Mouse (Mus musculus) heart, postnatal 14 days (tissue): ENCODE data around the gene Clca4a. TPM values are rescaled to one million over a fixed set of nuclear protein-coding genes. Genes with fewer than 3 reads are reported as not detected.
"Not testable (repeated sequence)": the region's sequence is repeated elsewhere in the genome, so short reads cannot be mapped to it uniquely, and the experiment has no call there.

ENCODE experiments used
- DNase-seq, 2 experiments: peaks; one replicate each; pipeline ENCODE4 v3.0.0; 2021 to 2022
- intact Hi-C: fragments of 180-260 bp; cut with DNase I; formaldehyde crosslinking; loops from one replicate; pipeline ENCODE4 v1.15.1; 2025
- long read RNA-seq, 2 experiments: library from polyadenylated mRNA; stranded (forward); transcript quantifications; one replicate each; pipeline ENCODE4 v2.0.0; 2021
- total RNA-seq, 2 experiments: library from RNA; stranded (reverse); gene quantifications; 2 replicates each; pipeline ENCODE4 v1.2.3; 2021

Gene Clca4a
- not detected for total RNA-seq
- long read RNA-seq, experiment 1: 0 reads
- long read RNA-seq, experiment 2: 0 reads

DNA sequence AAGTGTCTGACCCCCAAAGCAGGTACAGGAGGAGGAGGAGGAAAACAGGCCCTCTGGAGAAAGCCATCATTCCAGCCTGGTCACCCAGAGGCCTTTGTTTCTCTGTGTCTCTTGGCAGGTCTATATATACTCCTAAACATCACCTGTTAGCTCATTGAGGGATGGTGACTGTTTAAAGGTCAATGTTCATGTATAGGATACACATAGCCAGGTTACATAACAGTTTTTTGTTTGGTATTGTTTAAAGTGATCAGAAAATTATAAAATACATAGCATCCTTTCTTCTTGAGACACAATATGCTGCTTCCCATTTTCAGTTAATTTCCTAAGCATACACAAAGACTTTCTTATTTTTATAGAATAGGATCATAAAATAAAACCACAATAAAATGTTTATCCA, at the start of gene Clca4a:
TSS of gene Clca4a (minus strand) at position 101 of the 400 bp plus-strand sequence.
- no peak for DNase-seq
- intact Hi-C loops: no loop called here

DNA sequence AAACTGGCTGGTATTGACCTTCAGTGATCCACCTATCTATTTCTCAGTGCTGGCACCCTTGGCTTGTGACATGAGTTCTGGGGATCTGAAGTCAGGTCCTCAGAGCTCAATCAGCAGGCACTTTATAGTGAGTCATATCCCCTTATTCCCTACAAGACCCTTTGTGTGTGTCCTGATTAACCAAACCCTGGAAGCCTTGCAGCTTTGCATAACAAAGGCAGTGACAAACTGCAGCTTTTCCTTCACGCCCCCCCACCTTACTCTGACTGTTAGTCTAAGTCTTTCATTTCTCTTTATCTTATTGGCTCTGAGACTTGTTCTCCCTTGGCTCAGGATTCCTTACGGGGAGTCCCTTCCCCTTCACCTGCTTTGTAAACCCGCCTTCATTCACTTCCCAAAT, 43.0 kb upstream of the Clca4a start:
- intact Hi-C loops: no loop called here
- no peak for DNase-seq

DNA sequence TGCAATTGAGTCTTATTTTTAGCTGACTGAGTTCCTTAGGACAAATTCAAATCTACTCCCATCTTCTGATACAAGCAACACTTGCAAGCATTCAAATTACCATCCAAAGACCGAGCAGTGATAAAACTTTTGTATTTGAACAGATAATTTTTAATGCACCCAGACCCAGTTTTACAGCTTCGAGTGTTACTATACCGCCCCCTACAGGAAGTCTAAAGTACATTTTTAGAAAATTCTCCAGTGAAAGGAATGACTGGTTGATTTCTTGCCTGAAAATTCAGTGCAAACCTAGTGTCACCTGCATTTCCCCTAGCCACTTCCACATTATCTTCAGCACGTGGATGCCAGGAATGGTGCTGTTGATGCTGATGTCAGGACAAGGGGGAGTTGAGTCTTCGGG, 29.6 kb upstream of the Clca4a start:
- no peak for DNase-seq
- intact Hi-C loops: no loop called here

DNA sequence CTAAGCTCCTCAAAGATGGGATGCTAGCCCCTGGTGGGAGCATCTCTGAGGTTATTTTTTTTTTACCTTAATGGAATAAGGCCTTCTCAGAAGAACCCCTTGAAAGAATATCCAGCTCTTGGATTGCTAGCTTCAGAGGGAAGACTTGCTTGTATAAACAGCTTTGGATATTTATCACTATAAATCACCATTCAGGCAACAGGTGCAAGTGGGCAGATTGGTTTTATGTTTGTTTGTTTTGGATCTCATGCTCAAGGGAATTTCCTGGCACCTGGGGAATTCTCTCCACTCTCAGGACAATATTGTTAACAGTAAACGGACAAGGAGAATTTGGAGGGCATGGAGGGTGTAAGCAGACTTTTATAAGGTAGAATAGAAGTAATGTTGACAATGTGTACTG, 26.1 kb upstream of the Clca4a start:
- intact Hi-C loops: no loop called here
- no peak for DNase-seq

DNA sequence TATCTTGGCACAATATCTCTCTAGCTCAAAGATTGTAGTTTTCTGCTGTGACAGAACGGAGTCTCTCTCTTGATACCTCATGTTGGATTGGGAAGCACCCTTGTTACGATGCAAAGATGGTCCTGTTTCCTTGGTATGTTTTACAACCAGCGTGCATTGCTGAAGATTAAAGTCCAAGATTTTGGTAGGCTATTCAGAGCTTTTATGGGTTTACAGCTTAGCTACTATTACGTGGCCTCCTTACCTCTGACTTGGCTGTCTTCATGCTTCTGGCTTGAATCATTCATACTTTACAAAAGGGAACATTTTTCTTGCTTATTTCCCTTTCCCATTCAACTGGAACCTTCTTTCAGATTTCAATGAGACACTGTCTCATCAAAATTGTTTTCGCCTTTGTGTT, 18.2 kb upstream of the Clca4a start:
- intact Hi-C loops: no loop called here
- no peak for DNase-seq

DNA sequence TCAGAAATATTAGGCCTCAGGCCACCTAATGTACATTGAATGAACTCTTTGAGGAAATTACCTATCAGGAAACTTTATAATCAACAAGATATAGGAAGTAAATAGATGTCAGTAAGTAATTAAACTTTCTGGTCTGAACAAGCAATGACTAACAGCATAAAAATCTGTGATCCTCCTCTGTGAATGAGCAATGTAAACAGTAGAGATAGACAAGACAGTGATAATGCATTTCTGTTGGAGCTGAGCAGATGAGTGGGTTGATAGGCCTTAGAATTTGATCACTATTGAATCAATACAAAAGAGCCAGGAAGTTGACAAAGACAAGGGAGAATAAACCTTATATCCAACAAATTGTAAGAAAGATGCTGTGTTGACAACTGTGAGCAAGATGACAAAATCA, 17.8 kb upstream of the Clca4a start:
- no peak for DNase-seq
- intact Hi-C loops: no loop called here

DNA sequence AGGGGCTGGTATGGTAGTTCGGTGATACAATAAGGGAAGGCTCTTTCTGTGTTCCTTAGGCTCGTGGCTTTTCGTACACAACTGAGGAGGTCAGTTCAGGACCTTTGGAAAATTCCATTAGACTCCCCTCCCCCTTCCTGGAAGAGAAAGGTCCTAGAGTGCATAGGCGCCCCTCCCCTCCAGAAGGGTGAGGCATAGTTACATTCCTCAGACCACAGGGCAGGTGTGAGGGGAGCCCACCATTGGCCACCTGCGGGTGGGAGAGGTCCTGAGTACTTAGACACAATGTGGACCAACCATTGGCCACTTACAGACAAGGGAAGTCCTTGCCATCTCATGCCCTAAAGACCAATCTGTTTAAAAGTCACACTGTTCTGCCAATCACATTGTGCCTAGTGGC, 11.0 kb upstream of the Clca4a start:
- DNase-seq: no peak
- intact Hi-C loops: no loop called here

DNA sequence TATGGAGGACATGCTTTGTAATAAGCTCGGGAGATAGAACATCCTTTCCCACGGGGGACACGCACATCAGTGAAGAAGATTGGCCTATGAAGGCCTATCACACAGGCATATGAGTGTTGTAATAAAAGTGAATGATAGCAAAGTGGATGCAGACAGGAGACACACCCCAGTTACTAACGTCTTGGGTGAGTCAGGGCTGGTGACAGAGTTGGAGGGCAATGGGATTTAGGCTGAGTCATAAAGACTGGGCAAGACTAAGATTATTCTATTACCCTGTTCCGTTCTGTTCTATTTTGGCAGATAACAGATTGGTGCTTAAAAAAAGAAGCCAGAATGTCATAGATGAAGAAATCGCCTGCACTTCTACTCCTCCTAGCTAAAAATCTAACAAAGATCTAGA, 5.7 kb upstream of the Clca4a start:
- DNase-seq: no peak
- intact Hi-C loops: no loop called here

DNA sequence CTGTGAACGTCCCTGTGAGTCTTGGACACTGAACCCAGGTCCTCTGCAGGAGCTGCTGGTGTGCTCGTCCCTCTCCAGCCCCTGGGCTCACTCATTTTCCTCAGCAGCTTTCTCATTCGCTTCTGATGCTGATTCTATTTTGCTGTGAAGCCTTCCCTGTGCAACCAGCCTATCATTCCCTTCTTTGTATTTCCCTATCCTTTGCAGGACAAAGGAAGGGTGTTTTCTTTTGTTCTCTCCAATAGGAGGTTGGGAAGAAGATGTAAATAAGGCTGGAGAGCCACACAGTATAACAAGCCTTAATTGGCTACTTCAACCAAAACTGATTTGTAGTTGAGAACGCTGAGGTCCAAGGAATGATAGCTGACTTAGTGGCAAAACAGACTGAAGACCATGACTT, 2.8 kb upstream of the Clca4a start:
- intact Hi-C loops: no loop called here
- DNase-seq: no peak

DNA sequence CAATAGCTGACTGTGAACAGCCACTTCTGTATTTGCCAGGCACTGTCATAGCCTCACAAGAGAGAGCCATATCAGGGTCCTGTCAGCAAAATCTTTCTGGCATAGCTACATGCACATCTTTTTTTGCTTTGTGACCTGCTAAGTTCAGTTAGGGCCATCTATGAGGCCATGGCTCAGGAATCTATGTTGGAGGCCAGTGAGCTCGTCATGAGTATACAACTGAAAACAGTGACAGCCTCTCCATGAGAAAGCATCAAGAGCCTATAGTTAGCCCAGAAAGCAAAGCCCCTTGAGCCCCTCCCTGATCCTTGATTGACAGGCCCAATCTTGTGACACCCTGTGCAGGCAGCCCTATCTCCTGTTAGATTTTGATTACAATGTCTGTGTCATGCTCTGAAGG, 1.2 kb upstream of the Clca4a start:
- intact Hi-C loops: no loop called here
- DNase-seq: peak in 1 of 2 experiments; percentile 1

DNA sequence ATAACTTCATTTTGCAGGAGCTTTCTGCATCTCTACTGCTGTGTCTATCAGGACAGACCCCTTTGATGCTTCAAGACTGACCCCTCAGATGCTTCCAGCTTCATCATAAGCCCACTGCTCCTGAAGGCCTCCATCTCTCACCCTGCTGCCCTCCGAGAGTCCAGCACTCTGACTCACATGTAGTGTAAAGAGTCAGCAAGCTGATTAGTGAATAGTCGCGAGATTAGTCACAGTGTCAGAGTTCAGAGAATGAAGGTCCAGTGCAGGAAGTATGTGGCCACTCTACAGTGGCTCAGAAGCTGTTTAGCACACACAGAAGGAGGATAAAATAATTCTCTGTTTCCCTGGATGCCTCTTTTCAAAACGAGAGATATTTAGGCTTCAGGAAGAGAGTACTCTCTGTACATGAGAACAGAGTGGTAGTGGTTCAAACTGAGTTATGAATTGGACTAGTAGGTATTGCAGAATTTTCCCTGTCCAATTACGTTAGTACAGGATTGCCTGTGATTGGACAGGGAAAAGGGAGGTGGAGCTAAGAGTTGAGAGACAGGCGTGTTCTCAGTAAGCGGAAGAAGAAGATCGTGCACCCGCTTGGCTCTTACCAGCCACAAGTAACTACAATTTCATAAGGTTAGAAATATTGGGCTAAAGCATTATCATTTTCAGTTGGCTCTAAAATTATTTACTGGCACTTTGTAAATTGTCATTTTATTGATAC, 3.1 kb downstream of the Clca4a start:
- intact Hi-C loops: no loop called here
- DNase-seq: no peak

DNA sequence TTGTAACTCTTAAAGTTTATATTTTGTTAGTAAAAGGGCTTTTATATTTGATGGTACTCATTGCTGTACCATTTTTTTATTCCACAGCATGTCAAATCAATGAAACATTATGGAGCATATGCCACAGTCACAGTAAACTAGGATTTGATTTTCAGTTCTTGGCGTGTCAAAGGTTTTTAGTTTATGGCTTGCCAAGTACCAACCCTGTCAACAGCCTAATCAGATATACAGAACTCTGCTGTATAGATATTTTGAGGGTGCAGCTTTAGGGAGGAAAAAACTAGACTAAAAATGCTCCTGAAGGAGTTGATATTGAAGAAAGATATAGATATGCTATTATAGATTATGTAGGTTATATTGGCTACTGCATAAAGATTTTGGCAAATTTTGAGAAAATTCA, 5.1 kb downstream of the Clca4a start:
- intact Hi-C loops: no loop called here
- DNase-seq: no peak

DNA sequence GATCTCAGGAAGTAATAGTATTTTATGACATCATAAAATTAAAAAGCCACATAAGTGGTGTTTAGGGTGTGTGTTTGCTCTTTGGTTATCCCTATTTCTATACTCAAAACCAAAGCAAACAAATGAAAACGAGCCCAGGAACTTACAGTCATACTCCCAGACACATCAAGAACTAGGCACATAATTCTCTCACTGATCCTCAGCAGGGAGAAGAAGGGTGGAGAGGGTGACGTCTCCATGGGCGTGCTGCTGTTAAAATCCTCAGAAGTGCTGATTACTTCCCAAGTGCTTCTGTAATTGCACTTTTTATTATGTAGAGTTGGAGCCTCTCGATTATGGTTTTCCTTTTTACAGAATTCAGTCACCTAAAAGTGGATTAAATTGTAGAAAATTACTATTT, 8.8 kb downstream of the Clca4a start:
- intact Hi-C loops: no loop called here
- DNase-seq: no peak

DNA sequence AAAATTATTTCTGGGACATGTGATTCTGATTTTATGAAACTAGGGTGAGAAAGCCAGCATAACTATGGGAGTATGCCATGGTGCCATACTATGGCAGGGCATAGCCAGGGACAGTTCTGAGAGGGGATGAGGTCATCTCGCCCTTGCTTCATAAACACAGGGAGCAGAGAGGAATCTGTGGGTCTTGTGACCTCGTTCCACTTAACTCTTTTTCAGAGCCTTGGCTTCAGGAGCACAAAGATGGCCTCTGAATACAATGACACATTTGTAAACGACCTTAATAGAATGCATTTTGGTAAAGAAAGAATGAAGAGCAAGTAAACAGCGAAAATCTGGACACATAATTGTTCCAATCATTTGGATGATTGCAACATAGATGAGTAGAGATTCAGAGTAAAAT, 24.0 kb downstream of the Clca4a start:
- intact Hi-C loops: loop anchor here (5.0 kb wide), 1 partner anchor 89 kb away; no protein-coding TSS in a partner anchor
- no peak for DNase-seq

DNA sequence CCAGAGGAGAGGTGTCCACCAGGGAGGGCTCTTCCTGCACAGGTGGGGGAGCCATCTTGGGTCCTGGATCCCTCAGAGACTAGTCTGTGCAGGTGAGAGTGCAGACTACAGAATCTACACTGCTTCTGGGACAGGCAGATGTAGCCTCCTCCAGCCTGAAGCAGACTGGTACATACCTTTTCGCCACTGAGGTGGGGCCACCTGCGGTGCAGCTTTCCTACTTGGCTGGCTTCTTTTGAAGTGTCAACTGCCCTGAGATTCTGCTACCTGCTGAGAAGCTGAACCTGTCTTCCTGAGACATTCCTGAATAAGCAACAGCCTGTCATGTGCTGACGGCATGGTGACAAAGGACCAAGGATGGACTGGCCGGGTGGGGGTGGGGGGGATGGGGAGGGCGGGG, 27.5 kb downstream of the Clca4a start:
- intact Hi-C loops, DNase-seq: not testable (repeated sequence)

DNA sequence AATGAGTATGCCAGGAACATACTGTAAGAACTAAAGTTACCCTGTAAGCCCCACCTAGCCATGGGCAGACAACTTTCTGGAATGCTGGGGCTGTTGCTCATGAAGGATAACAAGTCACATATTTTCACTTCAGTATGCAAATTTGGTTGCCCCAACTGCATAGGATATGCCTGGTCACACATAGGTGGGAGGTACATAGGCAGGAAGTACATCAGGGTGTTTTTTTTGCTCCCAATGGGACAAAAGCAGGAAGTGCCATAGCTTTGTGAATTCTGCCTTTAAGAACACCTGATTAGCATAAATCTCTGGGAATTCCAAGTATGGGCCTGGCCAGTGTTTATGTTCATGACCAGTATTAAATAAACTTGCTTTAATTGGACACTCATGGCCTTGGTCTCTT, 41.2 kb downstream of the Clca4a start:
- intact Hi-C loops, DNase-seq: not testable (repeated sequence)

DNA sequence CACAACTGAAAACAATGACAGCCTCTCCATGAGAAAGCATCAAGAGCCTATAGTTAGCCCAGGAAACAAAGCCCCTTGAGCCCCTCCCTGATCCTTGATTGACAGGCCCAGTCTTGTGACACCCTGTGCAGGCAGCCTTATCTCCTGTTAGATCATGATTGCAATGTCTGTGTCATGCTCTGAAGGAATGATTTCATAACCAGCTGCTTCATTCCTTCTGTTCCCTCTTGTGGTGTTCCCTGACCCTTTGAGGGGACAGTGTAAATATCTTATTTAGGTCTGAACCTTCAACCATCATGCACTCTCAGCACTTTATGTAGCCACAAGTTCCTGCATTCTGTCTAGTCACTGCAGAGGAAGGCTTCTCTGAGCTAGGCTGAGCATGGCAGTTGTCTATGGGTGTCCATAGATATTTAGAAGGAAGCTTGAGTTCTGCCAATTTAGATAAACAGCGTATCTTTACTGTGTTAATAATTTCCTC, 41.8 kb downstream of the Clca4a start:
- intact Hi-C loops: no loop called here
- DNase-seq: no peak

DNA sequence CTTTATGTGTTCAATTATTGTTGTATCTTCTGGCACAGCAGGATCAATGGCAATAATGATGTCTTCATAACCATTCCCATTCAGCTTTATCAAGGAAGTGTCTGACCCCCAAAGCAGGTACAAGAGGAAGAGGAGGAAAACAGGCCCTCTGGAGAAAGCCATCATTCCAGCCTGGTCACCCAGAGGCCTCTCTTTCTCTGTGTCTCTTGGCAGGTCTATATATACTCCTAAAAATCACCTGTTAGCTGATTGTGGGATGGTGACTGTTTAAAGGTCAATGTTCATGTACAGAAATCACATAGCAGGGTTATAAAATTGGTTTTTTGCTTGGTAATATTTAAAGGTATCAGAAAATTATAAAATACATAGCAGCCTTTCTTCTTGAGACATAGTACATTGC, 42.5 kb downstream of the Clca4a start, which contains the start of gene Clca4b:
TSS of gene Clca4b (minus strand) at position 195 of the 400 bp plus-strand sequence.
- intact Hi-C loops: no loop called here
- no peak for DNase-seq

DNA sequence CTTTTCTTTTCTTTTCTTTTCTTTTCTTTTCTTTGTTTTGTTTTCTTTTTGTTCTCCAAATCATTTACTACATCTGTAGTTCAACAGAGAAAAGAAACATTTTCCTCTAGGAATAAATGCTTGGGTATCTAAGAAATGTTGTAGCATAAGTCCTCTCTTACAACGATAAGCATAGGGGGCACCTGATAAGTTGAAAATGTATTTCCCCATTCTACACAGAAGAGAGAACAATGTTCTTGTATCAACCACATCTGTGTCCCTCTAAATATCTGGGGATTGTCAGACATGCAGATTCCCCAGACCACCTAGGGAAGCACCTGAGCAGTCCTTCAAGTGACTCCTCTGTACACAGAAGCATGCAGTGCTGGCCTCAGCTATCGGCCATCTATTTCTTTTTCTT, 60.8 kb downstream of the Clca4a start:
- DNase-seq: no peak
- intact Hi-C loops: no loop called here
